Mouse (Mus musculus) erythroblast, embryonic 14.5 days (primary cell): Measurements from ENCODE around the gene Mag.
"Not testable (repeated sequence)": the region's sequence is repeated elsewhere in the genome, so short reads cannot be mapped to it uniquely, and the experiment has no call there.

Experiments
- GATA1 ChIP-seq: IDR thresholded peaks from 2 replicates; pipeline ENCODE4 v1.6.1; 2012; ENCODE audit warnings: low read length, inconsistent platforms, mixed read lengths
- TAL1 ChIP-seq: IDR thresholded peaks from 3 replicates; pipeline ENCODE4 v1.6.1; 2012; ENCODE audit warnings: low read length, inconsistent platforms, mixed read lengths

- TF ChIP-seq GATA1, TAL1: not testable (repeated sequence)
These were observed 20.9 kb upstream of the Mag start for GRCm38 (mm10) chr7:30935422-30936099.
